Mouse (Mus musculus) thymus, postnatal 25 days (tissue): ENCODE data around the gene BC035947.

ENCODE experiments used
- DNase-seq: peaks from one replicate; pipeline ENCODE4 v3.0.0; 2022

BC035947 gene

DNA sequence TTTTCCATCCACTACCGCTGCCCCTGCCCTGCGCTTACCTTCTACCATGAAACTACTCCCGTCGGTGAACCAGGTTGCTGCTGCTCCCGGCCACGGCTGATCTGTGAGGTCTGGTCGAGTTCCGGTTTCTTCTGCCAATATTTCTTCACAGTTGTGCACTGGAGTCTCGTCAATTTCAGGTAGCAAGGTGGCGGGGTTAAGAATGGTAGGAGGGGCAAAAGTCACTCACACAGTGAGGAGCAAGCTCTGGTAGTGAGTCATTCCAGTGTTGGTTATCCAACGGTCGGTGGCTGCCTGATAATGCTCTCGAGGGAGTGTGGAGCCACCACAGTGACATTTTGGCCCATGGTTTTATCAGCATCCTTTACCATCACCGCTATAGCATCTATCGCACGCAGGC lies 10.9 kb downstream of the BC035947 start:
- no peak for DNase-seq

DNA sequence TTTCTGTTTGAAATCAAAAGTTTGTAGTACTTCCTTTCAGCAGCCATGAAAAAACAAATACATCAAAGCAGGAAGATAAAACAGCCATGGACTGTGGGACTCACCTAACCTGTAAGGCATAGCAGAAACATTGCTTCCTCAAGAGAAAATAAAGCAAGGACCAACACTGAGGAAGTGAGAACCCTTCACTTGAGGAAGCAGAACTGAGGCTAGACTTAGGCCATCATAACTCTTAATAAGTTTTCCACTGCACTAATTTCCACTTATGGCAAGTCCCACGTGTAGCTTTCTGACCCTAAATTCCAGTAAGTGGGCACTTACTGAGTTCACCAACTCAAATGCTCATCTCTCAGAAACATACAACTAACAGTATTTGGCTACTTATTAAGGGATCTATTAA lies 21.8 kb downstream of the BC035947 start:
- DNase-seq: no peak

- peak; percentile 87 for DNase-seq
These were observed 23.0 kb downstream of the BC035947 start, which contains the start of gene Farsb for GRCm38 (mm10) chr1:78488752-78489492. TSS of gene Farsb (minus strand) at chr1:78488897.

DNA sequence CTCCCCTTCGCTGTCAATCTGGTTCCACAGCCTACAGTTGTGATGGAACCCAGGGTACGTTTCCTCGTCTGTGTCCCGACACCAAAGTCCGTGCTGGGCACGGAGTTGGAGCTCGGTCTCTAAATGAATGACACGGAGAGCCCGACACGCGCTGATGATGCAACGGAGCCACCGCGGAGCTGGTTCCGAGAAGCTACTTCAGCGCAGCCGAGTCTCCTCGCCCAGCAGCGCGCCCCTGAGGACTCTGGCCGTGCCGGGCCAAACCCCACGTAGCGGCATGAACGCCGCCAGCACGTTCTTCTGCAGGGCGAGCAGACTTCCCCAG lies 23.6 kb downstream of the BC035947 start:
- no peak for DNase-seq

DNA sequence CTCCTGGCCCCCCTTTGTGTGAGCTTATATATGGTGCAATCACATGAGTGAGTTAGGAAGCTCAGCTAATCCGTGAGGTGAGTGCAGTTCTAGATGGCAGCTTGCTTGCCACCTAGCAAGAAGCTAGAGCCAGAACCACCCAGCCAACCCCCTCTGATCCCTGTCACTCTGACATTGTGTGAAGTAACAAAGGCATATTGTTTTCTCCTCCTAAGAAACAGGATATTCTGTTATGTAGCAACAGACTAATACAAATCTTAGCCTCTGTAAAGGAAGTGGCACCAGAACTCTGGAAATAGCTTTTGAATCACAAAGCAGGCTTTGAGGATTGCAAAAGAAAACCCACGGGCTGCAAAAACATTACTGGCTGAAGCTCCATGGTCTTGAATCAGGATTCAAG lies 27.6 kb downstream of the BC035947 start:
- DNase-seq: peak; percentile 9

DNA sequence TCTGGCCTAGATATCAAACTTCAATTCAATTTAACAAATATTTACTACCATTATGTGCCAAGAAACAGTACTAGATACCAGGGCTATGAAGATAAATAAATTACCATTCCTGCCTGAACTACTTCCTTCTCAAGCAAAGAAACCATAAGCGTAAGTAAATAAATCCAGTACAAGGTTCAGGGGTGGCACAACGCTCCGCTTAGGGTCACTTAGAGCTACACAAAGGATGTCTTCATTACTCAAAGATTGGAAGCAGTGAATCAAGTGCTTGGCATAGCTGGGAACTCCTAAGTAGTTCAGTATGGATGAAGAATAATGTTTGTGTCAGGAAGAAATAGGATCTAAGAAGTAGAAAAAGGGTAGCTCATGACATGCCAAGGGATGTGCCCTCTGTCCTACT lies 28.5 kb downstream of the BC035947 start:
- DNase-seq: no peak

- no peak for DNase-seq
These were observed 39.5 kb downstream of the BC035947 start for GRCm38 (mm10) chr1:78472441-78472840.

DNA sequence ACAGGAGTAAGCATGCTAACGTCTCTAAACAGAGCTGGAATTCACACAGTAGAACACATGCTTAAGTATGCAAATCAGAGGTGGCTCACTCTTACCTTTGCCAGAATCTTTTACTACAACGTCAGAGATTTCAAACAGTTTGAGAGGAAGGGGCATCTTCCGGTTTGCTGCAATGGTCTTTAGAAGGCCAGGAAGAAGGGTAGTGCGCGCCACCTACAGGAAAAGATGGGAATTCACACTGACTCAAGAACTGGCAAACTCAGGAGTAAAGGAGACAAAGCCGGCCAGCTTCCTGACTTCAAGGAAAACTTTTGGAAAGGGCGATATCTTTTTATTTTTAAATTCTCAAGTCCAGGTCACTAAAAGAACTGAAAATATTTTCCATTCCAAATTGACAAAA lies 57.3 kb downstream of the BC035947 start:
- DNase-seq: peak; percentile 6

GRCm38 (mm10) chr1:78453886-78454285 lies 58.1 kb downstream of the BC035947 start:
- DNase-seq: no peak

- no peak for DNase-seq
These were observed 59.4 kb downstream of the BC035947 start for GRCm38 (mm10) chr1:78452544-78452943.

GRCm38 (mm10) chr1:78451070-78451854 lies 60.7 kb downstream of the BC035947 start:
- DNase-seq: no peak

- DNase-seq: no peak
These were observed 63.9 kb downstream of the BC035947 start for GRCm38 (mm10) chr1:78448091-78448490.
